Mouse (Mus musculus): ENCODE results near the gene Tmem159.

The Tmem159 gene

GRCm38 (mm10) chr7:120102164-120102972 is at the start of gene Tmem159:
Gene Tmem159 (plus strand): TSS chr7:120102353.
- peak; percentile 89 to 93 for DNase-seq (ENCODE audit: low spot score in 2 of 2)

- no peak for DNase-seq (ENCODE audit: low spot score in 2 of 2)
Observed at GRCm38 (mm10) chr7:120054016-120054415, 48.1 kb upstream of the Tmem159 start.

- no peak for DNase-seq (ENCODE audit: low spot score in 2 of 2)
Observed at GRCm38 (mm10) chr7:120055479-120055878, 46.7 kb upstream of the Tmem159 start.

GRCm38 (mm10) chr7:120064045-120064444 is 38.1 kb upstream of the Tmem159 start:
- no peak for DNase-seq (ENCODE audit: low spot score in 2 of 2)

- DNase-seq (ENCODE audit: low spot score in 2 of 2): no peak
Observed at GRCm38 (mm10) chr7:120068114-120068513, 34.0 kb upstream of the Tmem159 start.

- no peak for DNase-seq (ENCODE audit: low spot score in 2 of 2)
Observed at GRCm38 (mm10) chr7:120069164-120069563, 33.0 kb upstream of the Tmem159 start.

GRCm38 (mm10) chr7:120080177-120080576 is 22.0 kb upstream of the Tmem159 start:
- DNase-seq (ENCODE audit: low spot score in 2 of 2): no peak

- DNase-seq (ENCODE audit: low spot score in 2 of 2): no peak
Observed at GRCm38 (mm10) chr7:120093033-120093432, 9.1 kb upstream of the Tmem159 start.

GRCm38 (mm10) chr7:120094216-120094615 is 7.9 kb upstream of the Tmem159 start:
- no peak for DNase-seq (ENCODE audit: low spot score in 2 of 2)

- DNase-seq (ENCODE audit: low spot score in 2 of 2): no peak
Observed at GRCm38 (mm10) chr7:120095180-120095579, 7.0 kb upstream of the Tmem159 start, which contains the start of gene Dnah3. Gene Dnah3 (minus strand): TSS chr7:120095280.

- peak; percentile 38 to 63 for DNase-seq (ENCODE audit: low spot score in 2 of 2)
Observed at GRCm38 (mm10) chr7:120097845-120098244, 4.3 kb upstream of the Tmem159 start.

GRCm38 (mm10) chr7:120098403-120098802 is 3.8 kb upstream of the Tmem159 start:
- DNase-seq (ENCODE audit: low spot score in 2 of 2): peak; percentile 65 to 82

GRCm38 (mm10) chr7:120103019-120103567 is 940 bp downstream of the Tmem159 start:
- peak; percentile 64 to 65 for DNase-seq (ENCODE audit: low spot score in 2 of 2)

- DNase-seq (ENCODE audit: low spot score in 2 of 2): no peak
Observed at GRCm38 (mm10) chr7:120104975-120105374, 2.8 kb downstream of the Tmem159 start.

GRCm38 (mm10) chr7:120106356-120106755 is 4.2 kb downstream of the Tmem159 start:
- no peak for DNase-seq (ENCODE audit: low spot score in 2 of 2)

- DNase-seq (ENCODE audit: low spot score in 2 of 2): no peak
Observed at GRCm38 (mm10) chr7:120109676-120110075, 7.5 kb downstream of the Tmem159 start.

- no peak for DNase-seq (ENCODE audit: low spot score in 2 of 2)
Observed at GRCm38 (mm10) chr7:120116976-120117375, 14.8 kb downstream of the Tmem159 start.

GRCm38 (mm10) chr7:120117529-120117928 is 15.4 kb downstream of the Tmem159 start:
- no peak for DNase-seq (ENCODE audit: low spot score in 2 of 2)

GRCm38 (mm10) chr7:120123776-120124175 is 21.6 kb downstream of the Tmem159 start:
- DNase-seq (ENCODE audit: low spot score in 2 of 2): peak; percentile 19 to 75

- DNase-seq (ENCODE audit: low spot score in 2 of 2): peak; percentile 65
Observed at GRCm38 (mm10) chr7:120124844-120125243, 22.7 kb downstream of the Tmem159 start.

GRCm38 (mm10) chr7:120126976-120127685 is 25.0 kb downstream of the Tmem159 start:
- no peak for DNase-seq (ENCODE audit: low spot score in 2 of 2)

GRCm38 (mm10) chr7:120127686-120128059 is 25.5 kb downstream of the Tmem159 start:
- no peak for DNase-seq (ENCODE audit: low spot score in 2 of 2)

GRCm38 (mm10) chr7:120128951-120129350 is 26.8 kb downstream of the Tmem159 start:
- no peak for DNase-seq (ENCODE audit: low spot score in 2 of 2)

All from urinary bladder, postnatal 36 days (tissue).